Mouse (Mus musculus) bone marrow macrophage, adult 2 months (primary cell): Measurements from ENCODE around the gene Tceanc2.
"Not testable (repeated sequence)": the region's sequence is repeated elsewhere in the genome, so short reads cannot be mapped to it uniquely, and the experiment has no call there.

Experiments
- CTCF ChIP-seq: IDR thresholded peaks from 2 replicates; pipeline ENCODE4 v1.5.1; 2012; ENCODE audit warnings: low read depth, mild to moderate bottlenecking, low read length, moderate library complexity
- POLR2A ChIP-seq: IDR thresholded peaks from 2 replicates; pipeline ENCODE4 v1.6.1; 2012; ENCODE audit warnings: mild to moderate bottlenecking, low read depth, low read length, borderline replicate concordance

DNA sequence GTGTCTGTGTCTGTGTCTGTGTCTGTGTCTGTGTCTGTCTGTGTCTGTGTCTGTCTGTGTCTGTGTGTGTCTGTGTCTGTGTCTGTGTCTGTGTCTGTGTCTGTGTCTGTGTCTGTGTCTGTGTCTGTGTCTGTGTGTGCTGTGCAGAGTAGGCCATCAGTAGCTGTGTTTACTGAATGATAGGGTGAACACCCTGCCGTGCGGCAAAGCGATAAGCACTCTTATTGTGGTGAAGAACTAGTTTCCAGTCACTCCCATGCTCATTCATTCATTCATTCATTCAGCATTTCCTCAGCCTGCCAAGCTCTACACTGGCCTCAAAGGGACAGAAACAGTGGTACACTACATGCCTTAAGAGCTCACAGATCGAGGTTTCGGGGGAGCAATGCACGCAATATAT is 69.7 kb downstream of the Tceanc2 start:
- TF ChIP-seq POLR2A, CTCF: not testable (repeated sequence)
